Mouse (Mus musculus): ENCODE data around the gene Kif9.

DNA sequence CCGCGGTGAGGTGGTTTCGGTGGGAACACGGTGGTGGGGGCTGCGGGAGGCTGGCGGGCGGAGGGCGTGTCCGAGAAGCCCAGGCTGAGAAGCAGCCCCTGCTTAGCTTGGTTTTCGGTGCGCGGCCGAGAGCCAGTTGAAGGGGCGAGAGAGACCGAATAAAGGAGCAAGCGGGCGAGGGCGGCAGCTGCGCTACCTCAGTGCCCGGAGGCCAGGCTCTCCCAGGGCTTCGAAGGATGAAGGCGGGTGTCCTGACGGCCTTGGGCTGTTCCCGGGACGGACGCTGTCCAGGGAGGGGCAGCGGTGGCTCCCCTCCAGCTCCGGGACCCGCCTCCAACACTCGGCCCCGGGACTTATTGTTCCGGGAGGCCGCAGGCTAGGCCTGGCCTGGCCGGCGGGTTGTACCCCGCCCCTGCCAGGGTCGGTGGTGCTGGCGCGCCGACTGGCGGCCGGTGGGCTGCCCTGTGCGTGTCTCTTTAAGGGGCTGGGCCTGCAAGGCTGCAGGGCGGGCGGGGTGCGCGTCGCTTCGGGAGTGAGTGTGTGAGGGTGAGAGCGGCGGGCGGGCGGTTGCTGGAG, 55.2 kb downstream of the Kif9 start:
- TF ChIP-seq EP300 (optimal IDR thresholded peaks at IDR 0.05), result peak; percentile 32
- peak; percentile 89 for TF ChIP-seq CTCF (IDR thresholded peaks at IDR 0.05; ENCODE audit: low read depth)

Data from stomach, postnatal 0 days (tissue).